Mouse (Mus musculus) small intestine, adult 2 months (tissue): Measurements from ENCODE around the gene Rps11.

Experiments
- CTCF ChIP-seq: fragments of 200-500 bp; IDR thresholded peaks from 2 replicates; pipeline ENCODE4 v1.5.1; 2012; ENCODE audit warnings: low read depth, mild to moderate bottlenecking, control low read depth, inconsistent platforms, low read length, moderate library complexity, mixed read lengths; ENCODE audit not compliant: insufficient replicate concordance, insufficient read length; ENCODE audit errors: extremely low read depth
- POLR2A ChIP-seq: fragments of 200-500 bp; IDR thresholded peaks from 2 replicates; pipeline ENCODE4 v1.6.1; 2012; ENCODE audit warnings: low read depth, mild to moderate bottlenecking, control low read depth, inconsistent platforms, low read length, moderate library complexity

DNA sequence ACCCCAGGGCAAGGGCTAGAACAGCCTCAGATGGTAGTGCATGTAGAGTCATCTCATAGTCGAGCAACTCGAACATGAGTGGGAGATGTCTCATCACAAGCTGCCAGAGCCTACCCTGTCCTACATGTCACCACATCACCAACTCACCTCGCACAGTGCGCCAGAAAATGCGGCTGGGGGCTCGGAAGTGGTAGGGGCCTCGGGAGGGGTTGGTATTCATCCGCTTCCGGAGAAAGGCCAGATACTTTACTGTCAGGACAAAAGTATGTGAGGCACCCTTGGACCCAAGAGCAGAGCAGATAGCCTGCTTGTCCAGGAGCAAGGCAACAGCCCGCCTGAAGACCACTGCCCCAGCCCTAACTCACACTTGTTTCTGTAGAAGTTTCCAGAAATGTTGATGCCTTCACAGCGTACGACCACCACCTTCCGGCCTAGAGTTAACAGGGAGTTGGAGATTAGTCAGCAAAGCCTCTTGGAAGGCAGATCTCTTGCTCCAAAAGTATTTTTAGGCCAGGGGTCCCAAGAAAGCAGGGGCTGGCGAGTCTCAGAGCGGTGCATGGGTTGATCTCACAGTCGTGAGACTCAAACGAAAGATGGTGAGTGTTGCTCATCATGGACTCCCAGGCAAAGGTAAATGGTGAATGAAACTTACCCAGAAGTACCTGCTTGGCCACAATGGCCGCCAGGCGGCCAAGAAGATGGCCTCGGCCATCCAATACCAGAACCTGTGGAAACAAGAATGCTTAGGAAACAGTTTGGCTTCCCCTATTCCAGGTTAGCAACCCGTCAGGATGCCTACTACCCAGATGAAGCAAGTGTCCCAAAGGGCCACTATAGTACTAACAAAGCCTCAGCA is 2.8 kb upstream of the Rps11 start:
- TF ChIP-seq CTCF (peak; percentile 37; the same call in 1 of the 2 replicates), POLR2A (no peak)
